Mouse (Mus musculus): ENCODE measurements around the gene Bloc1s5. TPM values are rescaled to one million over a fixed set of nuclear protein-coding genes. Genes with fewer than 3 reads are reported as not detected.
"Not testable (repeated sequence)": the region's sequence is repeated elsewhere in the genome, so short reads cannot be mapped to it uniquely, and the experiment has no call there.

Gene Bloc1s5
- polyA plus RNA-seq, 1 experiment from 2014 or later, result 18.8 TPM

DNA sequence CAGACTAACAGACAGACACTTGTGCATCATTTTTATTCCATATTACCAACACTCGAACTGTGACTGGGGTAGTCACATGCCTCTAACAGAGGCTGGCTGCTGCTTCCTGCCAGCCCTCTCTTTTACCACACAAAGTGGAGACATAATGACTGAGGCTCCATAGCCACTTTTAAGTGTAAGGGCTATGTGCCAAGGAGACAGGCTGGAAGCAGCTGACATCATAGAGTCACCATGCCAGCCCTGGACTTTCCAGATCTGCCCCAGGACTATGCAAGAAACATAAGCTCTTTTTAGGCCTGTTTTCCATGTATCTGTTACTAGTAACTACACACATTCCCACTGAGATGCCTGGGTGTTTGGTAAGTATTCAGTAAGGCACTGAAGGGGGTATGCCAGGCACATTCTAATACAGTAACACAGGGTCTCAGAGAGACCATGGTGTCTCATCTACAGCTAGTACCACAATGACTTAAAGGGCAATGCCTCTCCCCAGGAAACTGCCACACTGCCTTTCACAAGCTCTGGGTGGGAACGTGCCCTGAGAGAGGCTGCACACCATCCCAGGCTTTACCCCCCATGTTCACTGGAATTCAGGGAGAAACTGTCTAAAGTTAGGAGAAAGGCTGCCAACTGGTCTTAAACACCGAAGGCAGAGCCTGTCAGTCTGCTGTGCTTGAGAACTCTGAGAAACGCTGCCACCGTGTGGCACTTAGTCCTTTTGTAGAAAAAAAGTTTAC, 9.2 kb downstream of the Bloc1s5 start:
- Histone ChIP-seq H3K4me3 (ENCODE audit: low read length) (no peak overlapping the region), H3K9me3 (ENCODE audit: control insufficient read depth, low read length) (no peaks in the 10 kb centered on the region), H3K9ac (ENCODE audit: low read depth, low read length) (no peak overlapping the region), H3K27me3 (ENCODE audit: control insufficient read depth, insufficient read depth, low read length) (no peaks in the 10 kb centered on the region), H3K4me2 (replicated peaks; ENCODE audit: low read depth, low read length) (no peak overlapping the region), H3K4me1 (ENCODE audit: control insufficient read depth, insufficient read depth, low read length) (no peaks in the 10 kb centered on the region), H3K36me3 (ENCODE audit: control insufficient read depth, insufficient read depth, low read length) (peaks cover 6% of the 10 kb centered on the region; the same call in 1 of the 2 replicates), H3K27ac (ENCODE audit: low read depth, low read length) (no peak overlapping the region)
- no peak for ATAC-seq (ENCODE audit: low FRiP score, low TSS enrichment)
- 31% methylated on average over 5 of the region's 5 CpGs for WGBS

DNA sequence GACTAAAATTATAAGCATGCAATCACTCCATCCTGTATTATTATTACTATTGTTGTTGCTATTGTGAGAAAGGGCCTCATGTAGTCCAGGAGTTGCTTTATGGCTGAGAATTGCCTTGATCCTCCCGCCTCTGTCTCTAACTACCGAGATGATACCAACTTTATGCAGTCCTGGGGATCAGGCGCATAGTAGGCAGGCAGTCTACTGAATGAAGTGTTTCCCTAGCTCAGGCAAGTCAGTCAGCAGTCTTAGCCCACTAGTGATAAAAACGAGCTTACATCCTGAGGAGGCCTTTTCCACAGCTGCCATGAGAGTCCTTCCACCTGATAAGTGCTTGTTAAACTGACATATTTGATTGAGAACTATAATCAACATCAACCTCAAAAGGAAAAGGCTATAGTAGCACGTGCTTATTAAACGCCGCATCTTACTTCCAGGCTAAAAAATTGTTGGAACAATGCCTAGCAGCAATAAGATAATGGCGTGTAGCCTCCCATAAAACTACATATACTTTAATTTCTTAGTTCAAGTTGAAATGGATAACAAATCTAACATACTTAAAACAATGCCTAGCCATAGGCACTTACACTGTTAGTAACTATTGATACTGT, 10.5 kb downstream of the Bloc1s5 start:
- ATAC-seq (ENCODE audit: low FRiP score, low TSS enrichment), result no peak
- H3K4me3 ChIP-seq (ENCODE audit: low read length), result no peak overlapping the region
- 89% methylated on average over 8 of the region's 8 CpGs for WGBS
- no peak overlapping the region for H3K4me2 ChIP-seq (replicated peaks; ENCODE audit: low read depth, low read length)
- H3K9ac ChIP-seq (ENCODE audit: low read depth, low read length), result no peak overlapping the region
- no peaks in the 10 kb centered on the region for H3K27me3 ChIP-seq (ENCODE audit: control insufficient read depth, insufficient read depth, low read length)
- H3K4me1 ChIP-seq (ENCODE audit: control insufficient read depth, insufficient read depth, low read length), result no peaks in the 10 kb centered on the region
- peaks cover 6% of the 10 kb centered on the region; the same call in 1 of the 2 replicates for H3K36me3 ChIP-seq (ENCODE audit: control insufficient read depth, insufficient read depth, low read length)
- H3K27ac ChIP-seq (ENCODE audit: low read depth, low read length), result no peak overlapping the region
- no peaks in the 10 kb centered on the region for H3K9me3 ChIP-seq (ENCODE audit: control insufficient read depth, low read length)

- no peaks in the 10 kb centered on the region for H3K9me3 ChIP-seq (ENCODE audit: control insufficient read depth, low read length)
- H3K4me2 ChIP-seq (replicated peaks; ENCODE audit: low read depth, low read length), result no peak overlapping the region
- H3K27ac ChIP-seq (ENCODE audit: low read depth, low read length), result no peak overlapping the region
- WGBS, result 76% methylated on average over 5 of the region's 5 CpGs
- H3K4me1 ChIP-seq (ENCODE audit: control insufficient read depth, insufficient read depth, low read length), result no peaks in the 10 kb centered on the region
- H3K4me3 ChIP-seq (ENCODE audit: low read length), result no peak overlapping the region
- no peak overlapping the region for H3K9ac ChIP-seq (ENCODE audit: low read depth, low read length)
- no peak for ATAC-seq (ENCODE audit: low FRiP score, low TSS enrichment)
- peaks cover 6% of the 10 kb centered on the region; the same call in 1 of the 2 replicates for H3K36me3 ChIP-seq (ENCODE audit: control insufficient read depth, insufficient read depth, low read length)
- H3K27me3 ChIP-seq (ENCODE audit: control insufficient read depth, insufficient read depth, low read length), result no peaks in the 10 kb centered on the region
Observed at GRCm38 (mm10) chr13:38623296-38623695, 11.6 kb downstream of the Bloc1s5 start.

GRCm38 (mm10) chr13:38618001-38618630, 16.8 kb downstream of the Bloc1s5 start:
- not testable (repeated sequence) for H3K36me3 ChIP-seq (ENCODE audit: control insufficient read depth, insufficient read depth, low read length); H3K27me3 ChIP-seq (ENCODE audit: control insufficient read depth, insufficient read depth, low read length); ATAC-seq (ENCODE audit: low FRiP score, low TSS enrichment); H3K9me3 ChIP-seq (ENCODE audit: control insufficient read depth, low read length); H3K4me2 ChIP-seq (replicated peaks; ENCODE audit: low read depth, low read length); H3K9ac ChIP-seq (ENCODE audit: low read depth, low read length); H3K4me3 ChIP-seq (ENCODE audit: low read length); H3K27ac ChIP-seq (ENCODE audit: low read depth, low read length); H3K4me1 ChIP-seq (ENCODE audit: control insufficient read depth, insufficient read depth, low read length)
- 68% methylated on average over 4 of the region's 4 CpGs for WGBS

DNA sequence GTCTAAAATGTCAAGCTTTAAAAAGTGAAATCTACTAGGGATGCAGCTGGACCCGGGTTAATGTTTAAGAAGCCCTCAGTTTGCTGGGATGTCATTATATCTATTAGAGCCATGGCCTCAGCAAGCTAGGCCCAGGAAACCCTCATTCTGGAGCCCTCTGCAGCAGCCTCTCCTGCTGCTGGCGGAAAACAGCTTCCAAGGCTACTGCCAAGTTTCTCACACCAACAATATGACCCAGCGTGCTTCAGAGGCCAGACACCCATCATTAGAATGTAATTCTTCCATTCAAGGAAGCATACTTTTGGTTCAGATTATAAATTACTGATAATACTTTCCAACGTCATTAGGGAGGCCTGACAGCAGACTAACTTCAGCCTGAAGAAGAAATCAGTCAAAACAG, 18.0 kb downstream of the Bloc1s5 start:
- Histone ChIP-seq H3K4me3 (ENCODE audit: low read length) (no peak overlapping the region), H3K27ac (ENCODE audit: low read depth, low read length) (no peak overlapping the region), H3K36me3 (ENCODE audit: control insufficient read depth, insufficient read depth, low read length) (peaks cover 11% of the 10 kb centered on the region; the same call in 1 of the 2 replicates), H3K9ac (ENCODE audit: low read depth, low read length) (no peak overlapping the region), H3K4me1 (ENCODE audit: control insufficient read depth, insufficient read depth, low read length) (no peaks in the 10 kb centered on the region), H3K4me2 (replicated peaks; ENCODE audit: low read depth, low read length) (no peak overlapping the region), H3K27me3 (ENCODE audit: control insufficient read depth, insufficient read depth, low read length) (no peaks in the 10 kb centered on the region), H3K9me3 (ENCODE audit: control insufficient read depth, low read length) (no peaks in the 10 kb centered on the region)
- no peak for ATAC-seq (ENCODE audit: low FRiP score, low TSS enrichment)
- 74% methylated on average over 4 of the region's 4 CpGs for WGBS

GRCm38 (mm10) chr13:38615656-38616055, 19.3 kb downstream of the Bloc1s5 start:
- Histone ChIP-seq H3K36me3 (ENCODE audit: control insufficient read depth, insufficient read depth, low read length) (peaks cover 11% of the 10 kb centered on the region; the same call in 1 of the 2 replicates), H3K27me3 (ENCODE audit: control insufficient read depth, insufficient read depth, low read length) (no peaks in the 10 kb centered on the region), H3K27ac (ENCODE audit: low read depth, low read length) (no peak overlapping the region), H3K4me2 (replicated peaks; ENCODE audit: low read depth, low read length) (no peak overlapping the region), H3K4me1 (ENCODE audit: control insufficient read depth, insufficient read depth, low read length) (no peaks in the 10 kb centered on the region), H3K9me3 (ENCODE audit: control insufficient read depth, low read length) (no peaks in the 10 kb centered on the region), H3K4me3 (ENCODE audit: low read length) (no peak overlapping the region), H3K9ac (ENCODE audit: low read depth, low read length) (no peak overlapping the region)
- WGBS, result 87% methylated on average over 5 of the region's 5 CpGs
- ATAC-seq (ENCODE audit: low FRiP score, low TSS enrichment), result no peak

- no peak overlapping the region for H3K27ac ChIP-seq (ENCODE audit: low read depth, low read length)
- 43% methylated on average over 5 of the region's 5 CpGs for WGBS
- H3K4me1 ChIP-seq (ENCODE audit: control insufficient read depth, insufficient read depth, low read length), result no peaks in the 10 kb centered on the region
- H3K36me3 ChIP-seq (ENCODE audit: control insufficient read depth, insufficient read depth, low read length), result peaks cover 11% of the 10 kb centered on the region; the same call in 1 of the 2 replicates
- no peak for ATAC-seq (ENCODE audit: low FRiP score, low TSS enrichment)
- no peak overlapping the region for H3K9ac ChIP-seq (ENCODE audit: low read depth, low read length)
- no peaks in the 10 kb centered on the region for H3K27me3 ChIP-seq (ENCODE audit: control insufficient read depth, insufficient read depth, low read length)
- H3K9me3 ChIP-seq (ENCODE audit: control insufficient read depth, low read length), result no peaks in the 10 kb centered on the region
- H3K4me3 ChIP-seq (ENCODE audit: low read length), result no peak overlapping the region
- no peak overlapping the region for H3K4me2 ChIP-seq (replicated peaks; ENCODE audit: low read depth, low read length)
Observed at GRCm38 (mm10) chr13:38614298-38614697, 20.6 kb downstream of the Bloc1s5 start.

DNA sequence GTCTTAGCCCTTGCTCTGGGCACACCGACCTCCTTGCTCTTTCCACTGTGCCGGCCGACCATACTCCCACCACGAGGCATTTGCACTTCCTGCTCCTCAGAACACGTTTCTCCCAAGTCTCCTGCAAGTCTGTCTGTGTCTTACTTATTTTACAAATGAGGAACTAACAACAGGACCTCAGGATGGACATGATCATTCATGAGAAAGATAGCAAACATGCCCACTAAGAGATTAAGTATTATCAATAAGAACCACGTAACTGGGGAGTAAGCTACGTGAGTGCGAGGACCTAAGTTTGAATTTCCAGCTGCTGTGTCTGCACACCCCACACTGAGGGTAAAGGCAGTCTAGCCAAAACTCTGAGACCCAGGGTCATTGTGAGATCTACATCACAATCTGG, 21.3 kb downstream of the Bloc1s5 start:
- 83% methylated on average over 8 of the region's 8 CpGs for WGBS
- no peak for ATAC-seq (ENCODE audit: low FRiP score, low TSS enrichment)
- Histone ChIP-seq H3K4me2 (replicated peaks; ENCODE audit: low read depth, low read length) (no peak overlapping the region), H3K4me1 (ENCODE audit: control insufficient read depth, insufficient read depth, low read length) (no peaks in the 10 kb centered on the region), H3K9me3 (ENCODE audit: control insufficient read depth, low read length) (no peaks in the 10 kb centered on the region), H3K9ac (ENCODE audit: low read depth, low read length) (no peak overlapping the region), H3K27me3 (ENCODE audit: control insufficient read depth, insufficient read depth, low read length) (no peaks in the 10 kb centered on the region), H3K36me3 (ENCODE audit: control insufficient read depth, insufficient read depth, low read length) (peaks cover 11% of the 10 kb centered on the region; the same call in 1 of the 2 replicates), H3K27ac (ENCODE audit: low read depth, low read length) (no peak overlapping the region), H3K4me3 (ENCODE audit: low read length) (no peak overlapping the region)

DNA sequence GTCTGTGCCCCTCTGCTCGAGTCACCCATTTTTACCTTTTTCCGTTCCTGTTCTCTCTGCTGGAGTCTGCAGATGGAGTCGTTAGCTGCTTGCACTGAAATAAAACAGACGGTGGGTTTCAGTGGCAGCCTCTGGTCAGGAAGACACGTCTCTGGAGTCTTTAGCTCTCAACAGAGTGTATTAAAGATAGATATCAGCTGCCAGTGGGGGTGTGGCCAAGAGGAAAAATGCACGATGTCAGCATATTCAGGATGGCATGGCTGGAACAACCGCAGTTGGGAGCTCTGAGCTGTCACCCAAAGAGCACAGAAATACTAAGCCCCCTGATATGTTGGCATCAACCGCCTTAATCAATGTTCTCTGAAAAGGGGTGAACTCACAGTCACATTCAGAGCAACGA, 22.3 kb downstream of the Bloc1s5 start:
- H3K9ac ChIP-seq (ENCODE audit: low read depth, low read length), result no peak overlapping the region
- no peak for ATAC-seq (ENCODE audit: low FRiP score, low TSS enrichment)

More for the DNA sequence above, 22.3 kb downstream of the Bloc1s5 start:
- 83% methylated on average over 9 of the region's 9 CpGs for WGBS
- Histone ChIP-seq H3K36me3 (ENCODE audit: control insufficient read depth, insufficient read depth, low read length) (peaks cover 11% of the 10 kb centered on the region; the same call in 1 of the 2 replicates), H3K27ac (ENCODE audit: low read depth, low read length) (no peak overlapping the region), H3K4me3 (ENCODE audit: low read length) (no peak overlapping the region), H3K9me3 (ENCODE audit: control insufficient read depth, low read length) (no peaks in the 10 kb centered on the region), H3K4me2 (replicated peaks; ENCODE audit: low read depth, low read length) (no peak overlapping the region), H3K4me1 (ENCODE audit: control insufficient read depth, insufficient read depth, low read length) (no peaks in the 10 kb centered on the region), H3K27me3 (ENCODE audit: control insufficient read depth, insufficient read depth, low read length) (no peaks in the 10 kb centered on the region)
